Mouse (Mus musculus) neutrophil, adult 5-6 weeks (primary cell): ENCODE measurements around the gene Prph2. TPM values are rescaled to one million over a fixed set of nuclear protein-coding genes. Genes with fewer than 3 reads are reported as not detected.

Source experiments
- ATAC-seq: fragments of 151-379, 151-347 bp; 2 replicates; pipeline ENCODE4 v1.8.0; 2017; ENCODE audit warnings: mild to moderate bottlenecking, moderate TSS enrichment; ENCODE audit not compliant: insufficient number of reproducible peaks, poor library complexity, low FRiP score, severe bottlenecking; ENCODE audit errors: extremely low read depth
- total RNA-seq: library from RNA; stranded (forward); fragments of 200-1000 nt; gene quantifications from 2 replicates; pipeline ENCODE4 v1.2.3, GENCODE M21; 2017

The Prph2 gene
- total RNA-seq, 1 experiment from 2014 or later: not detected

- peak; percentile 3; the same call in 1 of the 2 replicates for ATAC-seq
Measured at GRCm38 (mm10) chr17:46889450-46890084, 20.7 kb upstream of the Prph2 start.

GRCm38 (mm10) chr17:46890116-46890815 is 20.0 kb upstream of the Prph2 start, which contains the start of gene Tbcc:
Tbcc (plus strand) TSS chr17:46890684.
- peak; percentile 94 for ATAC-seq

- ATAC-seq: no peak
Measured at GRCm38 (mm10) chr17:46890843-46891594, 19.2 kb upstream of the Prph2 start.

GRCm38 (mm10) chr17:46895426-46895825 is 14.8 kb upstream of the Prph2 start:
- no peak for ATAC-seq

- ATAC-seq: no peak
Measured at GRCm38 (mm10) chr17:46897221-46897950, 12.9 kb upstream of the Prph2 start.

- ATAC-seq: no peak
Measured at GRCm38 (mm10) chr17:46900941-46901340, 9.3 kb upstream of the Prph2 start.

- ATAC-seq: peak; percentile 95
Measured at GRCm38 (mm10) chr17:46903876-46904490, 6.3 kb upstream of the Prph2 start.

- ATAC-seq: no peak
Measured at GRCm38 (mm10) chr17:46912331-46912730, 2.1 kb downstream of the Prph2 start.

- ATAC-seq: no peak
Measured at GRCm38 (mm10) chr17:46915129-46915528, 4.9 kb downstream of the Prph2 start.

- ATAC-seq: no peak
Measured at GRCm38 (mm10) chr17:46918951-46919350, 8.7 kb downstream of the Prph2 start.

- ATAC-seq: no peak
Measured at GRCm38 (mm10) chr17:46920855-46921254, 10.6 kb downstream of the Prph2 start.

- ATAC-seq: no peak
Measured at GRCm38 (mm10) chr17:46926192-46926591, 15.9 kb downstream of the Prph2 start.

- no peak for ATAC-seq
Measured at GRCm38 (mm10) chr17:46926941-46927340, 16.7 kb downstream of the Prph2 start.

GRCm38 (mm10) chr17:46927781-46928180 is 17.5 kb downstream of the Prph2 start:
- no peak for ATAC-seq

GRCm38 (mm10) chr17:46929277-46929676 is 19.0 kb downstream of the Prph2 start:
- ATAC-seq: no peak

- no peak for ATAC-seq
Measured at GRCm38 (mm10) chr17:46929897-46930296, 19.6 kb downstream of the Prph2 start.

GRCm38 (mm10) chr17:46932961-46933360 is 22.7 kb downstream of the Prph2 start:
- ATAC-seq: no peak

- no peak for ATAC-seq
Measured at GRCm38 (mm10) chr17:46933557-46934348, 23.5 kb downstream of the Prph2 start.
